In the genomic region with DNA sequence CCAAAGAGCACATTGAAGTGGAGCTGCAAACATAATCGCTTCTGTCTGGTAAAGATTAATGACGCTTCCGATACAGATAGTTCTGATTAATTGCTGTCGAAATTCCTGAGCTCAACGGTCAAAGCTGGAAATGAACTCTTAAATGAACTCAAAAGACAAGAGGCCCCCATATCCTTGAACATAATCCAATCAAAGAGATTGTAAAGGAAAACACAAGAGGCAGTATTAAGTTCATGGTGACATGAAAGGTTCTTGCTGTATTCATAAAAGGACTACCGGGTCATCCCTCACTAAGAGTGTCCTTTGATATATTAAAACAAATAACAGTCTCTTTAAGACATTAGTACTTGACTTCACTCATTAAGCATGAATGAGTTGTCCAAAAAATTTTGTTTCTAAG, we compare ENCODE assay signal across 24 mouse cellular contexts.
DNase-seq lines count a peak whose midpoint lies in the region; ATAC-seq lines count a peak whose summit lies in the region.
"Had no signal": no experiment of that assay in that cellular context is flagged by ENCODE, and none has a peak within 500 bp of the region (broad histone marks: within the 10 kb centered on the region; RNA-seq: fewer than 3 reads in every experiment).

No protein-coding gene starts in this region.

- no peaks in the 10 kb centered on the region for H3K9me3 ChIP-seq in embryonic facial prominence, embryonic 11.5 days (replicated peaks; ENCODE audit: control insufficient read depth, low read length)
- H3K9me3 ChIP-seq in embryonic facial prominence, embryonic 10.5 days: no peaks in the 10 kb centered on the region
- H3K9me3 ChIP-seq in kidney, embryonic 15.5 days (replicated peaks): no peaks in the 10 kb centered on the region
- no peaks in the 10 kb centered on the region for H3K9me3 ChIP-seq in midbrain, embryonic 11.5 days (ENCODE audit: control insufficient read depth, low read length)
- no peaks in the 10 kb centered on the region for H3K9me3 ChIP-seq in forebrain, embryonic 15.5 days
- H3K9me3 ChIP-seq: embryonic facial prominence, embryonic 13.5 days; embryonic facial prominence, embryonic 15.5 days; forebrain, embryonic 10.5 days; forebrain, embryonic 12.5 days had no signal

- no peak overlapping the region for H3K4me3 ChIP-seq in embryonic facial prominence, embryonic 11.5 days (ENCODE audit: low read depth, low read length)
- no peak overlapping the region for H3K4me3 ChIP-seq in embryonic facial prominence, embryonic 10.5 days
- H3K4me3 ChIP-seq in kidney, embryonic 15.5 days (replicated peaks): no peak overlapping the region
- no peak overlapping the region for H3K4me3 ChIP-seq in midbrain, embryonic 11.5 days (ENCODE audit: low read depth, low read length)
- no peak overlapping the region for H3K4me3 ChIP-seq in forebrain, embryonic 15.5 days
- H3K4me3 ChIP-seq: embryonic facial prominence, embryonic 13.5 days; embryonic facial prominence, embryonic 15.5 days; erythroblast, embryonic 14.5 days; forebrain, embryonic 10.5 days; forebrain, embryonic 12.5 days had no signal

- H3K9ac ChIP-seq in embryonic facial prominence, embryonic 11.5 days (replicated peaks; ENCODE audit: low read length): no peak overlapping the region
- H3K9ac ChIP-seq in kidney, embryonic 15.5 days: no peak overlapping the region
- H3K9ac ChIP-seq in midbrain, embryonic 11.5 days (ENCODE audit: low read length): no peak overlapping the region
- H3K9ac ChIP-seq in forebrain, embryonic 15.5 days (replicated peaks): no peak overlapping the region
- H3K9ac ChIP-seq: embryonic facial prominence, embryonic 13.5 days; embryonic facial prominence, embryonic 15.5 days; forebrain, embryonic 12.5 days; forebrain, postnatal 0 days had no signal

- no peak for ATAC-seq in embryonic facial prominence, embryonic 11.5 days (replicated peaks; ENCODE audit: insufficient number of reproducible peaks, low FRiP score, low TSS enrichment, low read depth)
- ATAC-seq in kidney, embryonic 15.5 days (replicated peaks; ENCODE audit: low FRiP score): peak; percentile 56; the same call in 1 of the 2 replicates
- no peak for ATAC-seq in midbrain, embryonic 11.5 days (ENCODE audit: low FRiP score)
- no peak for ATAC-seq in forebrain, embryonic 15.5 days (replicated peaks)
- ATAC-seq: forebrain, embryonic 14.5 days; forebrain, postnatal 0 days had no signal

- no peaks in the 10 kb centered on the region for H3K36me3 ChIP-seq in embryonic facial prominence, embryonic 11.5 days (replicated peaks; ENCODE audit: control insufficient read depth, insufficient read depth, low read depth, low read length)
- H3K36me3 ChIP-seq in embryonic facial prominence, embryonic 10.5 days (replicated peaks): no peaks in the 10 kb centered on the region
- no peaks in the 10 kb centered on the region for H3K36me3 ChIP-seq in kidney, embryonic 15.5 days
- no peaks in the 10 kb centered on the region for H3K36me3 ChIP-seq in midbrain, embryonic 11.5 days (ENCODE audit: control insufficient read depth, insufficient read depth, low read length)
- H3K36me3 ChIP-seq in forebrain, embryonic 15.5 days: no peaks in the 10 kb centered on the region
- H3K36me3 ChIP-seq: embryonic facial prominence, embryonic 13.5 days; embryonic facial prominence, embryonic 15.5 days; forebrain, embryonic 10.5 days; forebrain, embryonic 12.5 days had no signal

- 60% methylated on average over 6 of the region's 6 CpGs for WGBS in embryonic facial prominence, embryonic 11.5 days
- 72% methylated on average over 6 of the region's 6 CpGs for WGBS in embryonic facial prominence, embryonic 10.5 days
- 44% methylated on average over 6 of the region's 6 CpGs for WGBS in kidney, embryonic 15.5 days
- 85% methylated on average over 6 of the region's 6 CpGs for WGBS in midbrain, embryonic 11.5 days
- 82% methylated on average over 6 of the region's 6 CpGs for WGBS in forebrain, embryonic 15.5 days

- H3K27ac ChIP-seq in embryonic facial prominence, embryonic 11.5 days (replicated peaks; ENCODE audit: low read depth, low read length): no peak overlapping the region
- no peak overlapping the region for H3K27ac ChIP-seq in embryonic facial prominence, embryonic 10.5 days (replicated peaks)
- no peak overlapping the region for H3K27ac ChIP-seq in kidney, embryonic 15.5 days
- H3K27ac ChIP-seq in midbrain, embryonic 11.5 days (ENCODE audit: low read depth, low read length): no peak overlapping the region
- no peak overlapping the region for H3K27ac ChIP-seq in forebrain, embryonic 15.5 days (replicated peaks)
- H3K27ac ChIP-seq: embryonic facial prominence, embryonic 13.5 days; embryonic facial prominence, embryonic 15.5 days; forebrain, embryonic 10.5 days; forebrain, embryonic 12.5 days had no signal

- no peak overlapping the region for H3K4me2 ChIP-seq in embryonic facial prominence, embryonic 11.5 days (ENCODE audit: low read depth, low read length)
- no peak overlapping the region for H3K4me2 ChIP-seq in kidney, embryonic 15.5 days
- H3K4me2 ChIP-seq in midbrain, embryonic 11.5 days: no peak overlapping the region
- no peak overlapping the region for H3K4me2 ChIP-seq in forebrain, embryonic 15.5 days (replicated peaks)
- H3K4me2 ChIP-seq: embryonic facial prominence, embryonic 13.5 days; embryonic facial prominence, embryonic 15.5 days; forebrain, embryonic 12.5 days had no signal

- no peaks in the 10 kb centered on the region for H3K4me1 ChIP-seq in embryonic facial prominence, embryonic 11.5 days (ENCODE audit: control insufficient read depth, insufficient read depth, low read length)
- H3K4me1 ChIP-seq in embryonic facial prominence, embryonic 10.5 days: peaks cover 5% of the 10 kb centered on the region; the same call in 1 of the 2 replicates
- 0 out of 2 replicates have a peak, but pooled peaks cover 3% of the 10 kb centered on the region for H3K4me1 ChIP-seq in kidney, embryonic 15.5 days
- no peaks in the 10 kb centered on the region for H3K4me1 ChIP-seq in midbrain, embryonic 11.5 days (ENCODE audit: control insufficient read depth, insufficient read depth, low read length)
- H3K4me1 ChIP-seq in forebrain, embryonic 15.5 days: no peaks in the 10 kb centered on the region
- H3K4me1 ChIP-seq: embryonic facial prominence, embryonic 13.5 days; embryonic facial prominence, embryonic 15.5 days; forebrain, embryonic 10.5 days; forebrain, embryonic 12.5 days had no signal

- DNase-seq in embryonic facial prominence, embryonic 11.5 days (ENCODE audit: low spot score): peak; percentile 37
- no peak for DNase-seq in embryonic facial prominence, embryonic 10.5 days (ENCODE audit: low spot score)
- DNase-seq in kidney, adult 9 months: no peak
- peak; percentile 26 for DNase-seq in embryo, embryonic 10.5 days (ENCODE audit: low spot score)
- DNase-seq in embryo, embryonic 11 days: peak; percentile 20
- DNase-seq in midbrain, embryonic 11.5 days (ENCODE audit: low spot score, missing footprints): no peak
- DNase-seq: adrenal gland, adult 2 months; adrenal gland, postnatal 10 days; adrenal gland, postnatal 25 days; cerebellum, adult 11 months; cerebellum, adult 18-20 months; cerebellum, adult 8-10 months; cerebellum, adult 9-11 months; cerebellum, postnatal 14 days; cerebellum, postnatal 36 days; forebrain, postnatal 0 days had no signal

- no peaks in the 10 kb centered on the region for H3K27me3 ChIP-seq in embryonic facial prominence, embryonic 11.5 days (ENCODE audit: control insufficient read depth, insufficient read depth, low read length)
- no peaks in the 10 kb centered on the region for H3K27me3 ChIP-seq in embryonic facial prominence, embryonic 10.5 days (replicated peaks; ENCODE audit: low read depth, poor library complexity, severe bottlenecking)
- H3K27me3 ChIP-seq in kidney, embryonic 15.5 days: no peaks in the 10 kb centered on the region
- no peaks in the 10 kb centered on the region for H3K27me3 ChIP-seq in midbrain, embryonic 11.5 days (ENCODE audit: control insufficient read depth, insufficient read depth, low read length)
- H3K27me3 ChIP-seq in forebrain, embryonic 15.5 days: no peaks in the 10 kb centered on the region
- H3K27me3 ChIP-seq: embryonic facial prominence, embryonic 13.5 days; embryonic facial prominence, embryonic 15.5 days; forebrain, embryonic 12.5 days had no signal

Comparison
In these comparisons a context has a peak if more than half of its experiments do, and no peak if none do; other contexts are left out.
1. DNase-seq: peak in embryonic facial prominence, embryonic 11.5 days (single experiment), embryo, embryonic 10.5 days (single experiment) and embryo, embryonic 11 days (single experiment); none in embryonic facial prominence, embryonic 10.5 days (single experiment), kidney, adult 9 months (single experiment) and midbrain, embryonic 11.5 days (single experiment).